Mouse (Mus musculus) lung, adult 2 months (tissue): ENCODE measurements at regions not wholly inside any gene's neighbourhood (a gene's known extent, or its start where the extent isn't known, plus 50 kb on each side); places are given as distances from the start of the nearest gene placed in this dataset.

Experiments
- DNase-seq: peaks from one replicate; pipeline ENCODE4 v3.0.0; 2022
- H3K4me1 ChIP-seq: fragments of 200-500 bp; 2 replicates; pipeline ENCODE4 v1.6.1; 2011; ENCODE audit warnings: low read length; ENCODE audit not compliant: control insufficient read depth, insufficient read depth
- H3K4me3 ChIP-seq: fragments of 200-500 bp; replicated peaks from 2 replicates; pipeline ENCODE3; 2011; ENCODE audit warnings: low read depth, mild to moderate bottlenecking, control low read depth, low read length; ENCODE audit errors: extremely low read depth
- CTCF ChIP-seq: fragments of 200-500 bp; IDR thresholded peaks from 2 replicates; pipeline ENCODE4 v1.5.1; 2011; ENCODE audit warnings: mild to moderate bottlenecking, low read length, control low read depth; ENCODE audit not compliant: insufficient read depth
- POLR2A ChIP-seq: fragments of 200-500 bp; IDR thresholded peaks from 2 replicates; pipeline ENCODE4 v1.6.1; 2011; ENCODE audit warnings: low read depth, mild to moderate bottlenecking, control low read depth, low read length, borderline replicate concordance; ENCODE audit errors: extremely low read depth
- WGBS: fragments of 180-500 bp; shearing (Covaris S2); methylation state at CpG from one replicate; pipeline ENCODE4 v1.1.7; 2018; 5-methylcytosine and 5-hydroxymethylcytosine counted together

DNA sequence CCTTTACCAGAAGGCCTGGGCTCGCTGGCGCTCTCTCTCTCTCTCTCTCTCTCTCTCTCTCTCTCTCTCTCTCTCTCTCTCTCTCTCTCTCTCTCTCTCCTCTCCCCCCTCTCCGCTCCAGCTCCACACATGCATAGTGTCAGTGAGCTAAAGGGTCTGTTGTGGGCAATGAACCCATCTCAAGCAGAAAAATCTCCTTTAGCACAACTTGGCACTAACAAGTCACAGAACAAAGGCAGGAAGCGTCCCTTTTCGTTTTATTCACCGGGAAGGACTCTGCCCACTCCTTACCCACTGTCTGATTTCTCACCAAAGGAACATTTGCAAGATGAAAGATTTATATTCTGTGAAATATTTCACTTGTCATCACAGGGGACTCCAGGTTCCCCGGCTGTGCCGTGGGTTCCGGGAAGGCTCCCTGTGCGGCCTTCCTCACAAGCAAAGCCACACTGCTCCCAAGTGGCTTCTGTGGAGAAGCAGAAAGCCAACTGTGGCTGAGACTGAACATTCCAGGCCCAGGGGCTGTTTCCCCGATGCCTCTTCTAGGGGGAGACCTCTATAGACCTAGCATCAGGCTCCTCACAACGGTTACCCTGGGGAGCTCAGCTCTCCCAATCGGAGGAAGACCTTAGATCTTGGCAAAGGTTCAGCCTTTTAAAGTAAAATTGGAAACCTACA, 253.2 kb upstream of the Spred2 start:
- WGBS, result 36% methylated on average over 13 of the region's 13 CpGs
- Histone ChIP-seq H3K4me3 (no peak overlapping the region), H3K4me1 (no peaks in the 10 kb centered on the region)
- TF ChIP-seq POLR2A (no peak), CTCF (peak; percentile 44; the same call in 1 of the 2 replicates)
- DNase-seq, result no peak

DNA sequence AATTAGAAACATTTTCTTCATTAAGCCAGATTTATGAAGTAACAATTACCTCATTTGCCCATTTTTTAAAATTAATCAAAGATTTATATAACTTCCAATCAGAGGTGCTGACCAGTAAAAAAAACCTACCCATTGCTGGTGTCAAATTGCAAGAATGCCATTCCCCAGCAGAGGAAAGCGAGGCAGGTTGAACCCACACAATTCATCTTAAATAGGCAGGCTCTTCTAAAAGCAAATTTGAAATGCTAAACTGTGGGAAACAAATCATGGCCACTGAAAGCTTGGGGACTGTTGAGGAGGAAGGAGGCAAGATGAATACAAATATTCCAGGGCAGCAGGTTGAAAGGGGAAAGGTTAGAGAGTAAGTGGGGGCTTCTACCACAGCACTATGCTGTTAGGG, 251.2 kb upstream of the Spred2 start:
- no peak for DNase-seq
- no peaks in the 10 kb centered on the region for H3K4me1 ChIP-seq
- 85% methylated on average over 1 of the region's 1 CpGs for WGBS
- no peak for TF ChIP-seq CTCF
- TF ChIP-seq POLR2A, result no peak
- no peak overlapping the region for H3K4me3 ChIP-seq

DNA sequence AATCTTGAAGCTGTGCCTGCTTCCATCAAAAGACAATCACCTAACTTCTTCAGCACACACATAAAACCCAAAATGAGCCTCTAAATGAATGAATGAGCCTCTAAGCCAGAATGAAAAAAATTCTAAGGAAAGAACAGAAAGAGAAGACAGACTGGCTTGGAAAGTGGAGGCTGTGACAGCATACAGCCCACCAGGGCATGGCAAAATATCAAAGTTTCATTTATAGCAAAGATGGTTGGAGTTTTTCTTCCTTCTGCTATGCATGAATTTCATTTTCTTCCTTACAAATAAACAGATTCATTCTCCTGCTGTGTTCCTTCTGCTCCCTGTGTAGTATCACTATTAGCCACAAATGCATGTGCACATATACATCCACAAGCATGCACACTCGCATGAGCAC, 247.7 kb upstream of the Spred2 start:
- DNase-seq, result no peak
- Histone ChIP-seq H3K4me1 (no peaks in the 10 kb centered on the region), H3K4me3 (no peak overlapping the region)
- no peak for TF ChIP-seq CTCF
- no peak for TF ChIP-seq POLR2A
- WGBS, result 96% methylated on average over 1 of the region's 1 CpGs

DNA sequence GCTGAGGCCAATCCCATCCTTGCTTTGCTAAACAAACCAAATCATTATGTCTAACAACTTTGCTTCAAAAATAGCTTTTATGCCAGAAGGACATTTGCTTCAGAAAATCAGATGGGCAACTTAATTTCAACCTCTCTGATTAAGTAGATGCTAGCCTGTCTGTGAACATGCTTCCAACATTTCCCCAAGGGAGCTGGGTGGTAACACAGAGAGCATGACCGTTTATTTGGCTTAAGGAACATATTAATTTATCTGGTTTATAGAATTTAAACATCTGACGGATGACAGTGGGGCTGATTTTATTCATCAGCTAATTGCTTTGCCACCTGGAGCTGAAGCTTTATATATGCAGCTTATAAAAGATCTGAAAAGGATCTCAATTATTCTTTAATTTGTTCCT, 245.1 kb upstream of the Spred2 start:
- no peaks in the 10 kb centered on the region for H3K4me1 ChIP-seq
- no peak overlapping the region for H3K4me3 ChIP-seq
- 64% methylated on average over 2 of the region's 2 CpGs for WGBS
- TF ChIP-seq CTCF (no peak), POLR2A (no peak)
- DNase-seq, result no peak

DNA sequence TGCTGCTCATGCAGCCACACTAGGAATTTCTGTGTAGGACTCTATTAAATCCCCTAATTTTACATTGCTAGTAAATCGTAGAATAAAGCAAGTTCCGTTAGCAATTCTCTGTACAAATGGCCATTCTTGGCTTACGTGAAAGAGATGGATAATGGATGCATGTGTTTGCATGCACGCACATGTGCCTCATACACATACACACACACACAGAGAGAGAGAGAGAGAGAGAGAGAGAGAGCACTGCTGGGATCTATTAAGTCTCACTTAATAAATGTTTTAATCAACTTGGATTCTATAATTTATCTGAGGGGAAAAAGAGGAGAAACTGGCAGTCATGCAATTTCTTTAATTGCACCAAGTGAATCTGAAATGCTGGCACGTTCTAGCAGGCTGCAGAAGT, 244.5 kb upstream of the Spred2 start:
- no peak for TF ChIP-seq POLR2A
- TF ChIP-seq CTCF, result no peak

DNA sequence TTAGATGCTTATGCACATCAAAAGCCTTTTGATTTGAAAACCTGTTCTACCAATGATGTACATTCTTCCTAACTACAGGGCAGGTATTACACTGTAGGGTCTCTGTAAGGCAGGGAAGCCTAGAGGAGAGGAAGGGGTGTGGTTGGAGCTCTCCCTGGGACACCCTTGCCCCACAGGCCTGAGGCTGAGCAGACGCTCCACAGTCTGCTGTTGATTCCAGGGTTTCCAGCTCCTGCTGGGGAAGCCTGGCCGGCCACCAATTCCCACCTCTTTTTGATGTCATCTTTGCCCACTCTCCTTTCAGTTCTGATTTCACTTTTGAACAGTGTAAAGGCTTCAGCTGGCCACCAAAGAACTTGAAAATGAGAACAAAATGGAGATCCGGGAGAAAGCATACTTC, 223.0 kb upstream of the Spred2 start:
- H3K4me1 ChIP-seq, result no peaks in the 10 kb centered on the region
- TF ChIP-seq POLR2A, result no peak
- TF ChIP-seq CTCF, result no peak
- no peak for DNase-seq
- no peak overlapping the region for H3K4me3 ChIP-seq
- 58% methylated on average over 3 of the region's 3 CpGs for WGBS

More for the DNA sequence above, 244.5 kb upstream of the Spred2 start:
- no peak for DNase-seq
- Histone ChIP-seq H3K4me1 (no peaks in the 10 kb centered on the region), H3K4me3 (no peak overlapping the region)
- 82% methylated on average over 5 of the region's 5 CpGs for WGBS

DNA sequence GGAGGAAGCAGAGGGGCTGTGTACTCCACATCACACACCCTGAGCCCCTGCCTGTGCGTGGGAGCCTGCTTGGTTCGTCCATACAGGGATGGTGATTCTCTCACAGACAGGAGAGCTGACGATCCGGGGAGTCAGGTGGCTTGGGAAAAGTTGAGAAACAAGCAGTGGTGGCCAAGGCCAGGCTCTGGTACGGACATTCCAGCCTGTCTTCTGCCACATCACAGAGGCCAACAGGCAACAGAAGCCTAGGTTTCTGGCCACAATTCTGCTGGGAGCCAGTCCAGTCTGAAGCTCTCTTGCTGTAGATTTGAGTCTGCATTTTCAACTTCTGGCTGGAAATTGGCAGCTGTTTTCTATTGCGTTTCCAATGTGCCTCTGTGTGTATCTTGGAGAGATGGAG, 215.4 kb upstream of the Spred2 start:
- 72% methylated on average over 6 of the region's 6 CpGs for WGBS
- DNase-seq, result no peak
- Histone ChIP-seq H3K4me3 (no peak overlapping the region), H3K4me1 (no peaks in the 10 kb centered on the region)
- TF ChIP-seq POLR2A (no peak), CTCF (no peak)

DNA sequence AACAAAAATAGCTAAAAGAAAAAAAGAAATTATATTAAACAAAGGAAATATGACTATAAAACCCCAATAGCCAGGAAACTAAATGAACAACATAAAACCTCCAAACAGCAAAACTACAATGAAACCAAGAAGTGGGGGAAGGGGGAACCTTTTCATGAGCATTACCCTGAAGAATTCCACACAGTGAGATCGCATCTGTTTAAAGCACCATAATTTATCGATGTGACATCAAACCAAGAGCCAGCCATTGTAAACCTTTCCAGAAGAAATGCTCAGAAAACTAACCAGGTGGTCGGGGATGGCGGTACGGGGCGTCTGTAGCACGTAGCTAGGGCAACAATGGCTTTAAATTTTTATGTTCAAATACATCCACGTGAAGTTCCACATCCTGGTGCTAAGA, 214.8 kb upstream of the Spred2 start:
- no peak for DNase-seq
- TF ChIP-seq POLR2A (no peak), CTCF (no peak)
- no peak overlapping the region for H3K4me3 ChIP-seq
- WGBS, result 90% methylated on average over 8 of the region's 8 CpGs
- no peaks in the 10 kb centered on the region for H3K4me1 ChIP-seq

DNA sequence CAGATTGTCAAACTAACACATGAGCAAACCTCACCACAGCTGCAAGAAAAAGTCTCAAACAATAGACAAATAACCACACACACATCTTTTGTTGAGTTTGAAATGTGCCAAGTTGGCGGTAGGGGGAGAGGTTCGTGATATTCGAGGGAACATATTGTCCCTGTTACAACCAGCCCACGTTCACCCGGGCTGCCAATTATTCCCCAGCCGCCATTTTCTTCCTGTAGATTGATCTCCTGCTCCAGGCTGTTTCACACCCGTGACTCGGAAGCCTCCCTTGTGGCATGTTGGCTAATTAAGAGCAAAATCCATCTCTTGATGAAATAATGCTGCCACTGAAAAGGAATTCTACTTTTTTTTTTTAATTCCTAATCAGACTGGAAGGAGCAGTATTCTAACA, 211.1 kb upstream of the Spred2 start:
- 84% methylated on average over 8 of the region's 8 CpGs for WGBS
- DNase-seq, result no peak
- Histone ChIP-seq H3K4me1 (no peaks in the 10 kb centered on the region), H3K4me3 (no peak overlapping the region)
- no peak for TF ChIP-seq POLR2A
- TF ChIP-seq CTCF, result no peak

DNA sequence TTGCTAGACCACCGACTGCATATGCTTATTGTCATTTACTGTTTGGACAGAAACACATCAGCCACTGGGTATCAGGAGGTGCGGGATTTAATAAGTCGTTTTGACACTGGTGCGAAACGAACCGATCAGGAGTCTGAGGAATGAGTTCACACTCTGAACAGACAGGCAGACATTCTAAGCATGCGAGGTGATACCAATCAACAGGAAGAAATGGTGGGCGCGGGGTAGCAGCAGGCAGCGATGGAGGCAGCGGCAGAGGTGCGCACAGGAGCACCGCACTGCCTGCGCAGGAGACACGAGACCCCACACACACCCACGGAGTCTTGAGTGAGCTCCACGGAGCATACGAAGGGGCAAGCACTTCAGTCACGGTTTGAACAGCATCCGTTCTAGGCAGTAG, 210.6 kb upstream of the Spred2 start:
- no peak overlapping the region for H3K4me3 ChIP-seq
- no peak for DNase-seq
- WGBS, result 69% methylated on average over 20 of the region's 20 CpGs
- no peaks in the 10 kb centered on the region for H3K4me1 ChIP-seq
- TF ChIP-seq POLR2A, result no peak
- TF ChIP-seq CTCF, result no peak
